Mouse (Mus musculus): ENCODE results near the gene 3110009E18Rik.

DNA sequence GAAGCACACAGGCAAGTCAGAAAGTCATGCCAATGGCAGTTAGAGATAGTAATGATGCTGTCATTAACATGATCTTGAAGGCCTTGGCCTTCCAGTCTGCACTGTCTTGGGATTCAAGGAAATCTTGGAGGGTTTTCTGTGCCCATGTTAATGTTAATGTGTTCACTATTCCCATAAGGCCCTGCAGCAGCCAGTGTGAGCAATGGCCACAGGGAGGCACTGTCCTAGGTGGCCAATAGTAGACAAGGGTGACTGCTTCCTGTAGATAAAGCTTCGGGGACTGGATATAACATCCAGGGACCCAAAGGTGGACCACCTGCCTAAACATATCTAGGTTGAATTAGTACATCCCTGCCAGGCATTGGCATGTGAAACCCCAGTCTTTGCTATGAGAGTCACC lies 116.1 kb downstream of the 3110009E18Rik start:
- TF ChIP-seq CTCF (conservative IDR thresholded peaks at IDR 0.05; ENCODE audit: insufficient read depth, insufficient read length, low read depth, low read length), result peak; percentile 28; the same call in 1 of the 2 replicates
- TF ChIP-seq POLR2A (IDR thresholded peaks at IDR 0.05; ENCODE audit: low read depth, low read length), result no peak
